Mouse (Mus musculus): ENCODE results near the gene Ncor2.
"Not testable (repeated sequence)": the region's sequence is repeated elsewhere in the genome, so short reads cannot be mapped to it uniquely, and the experiment has no call there.

The Ncor2 gene

GRCm38 (mm10) chr5:125179007-125179734 is at the start of gene Ncor2:
Gene Ncor2 (minus strand): TSS chr5:125179219.
- DNase-seq (ENCODE audit: low spot score in 2 of 2): peak; percentile 80 to 82

DNA sequence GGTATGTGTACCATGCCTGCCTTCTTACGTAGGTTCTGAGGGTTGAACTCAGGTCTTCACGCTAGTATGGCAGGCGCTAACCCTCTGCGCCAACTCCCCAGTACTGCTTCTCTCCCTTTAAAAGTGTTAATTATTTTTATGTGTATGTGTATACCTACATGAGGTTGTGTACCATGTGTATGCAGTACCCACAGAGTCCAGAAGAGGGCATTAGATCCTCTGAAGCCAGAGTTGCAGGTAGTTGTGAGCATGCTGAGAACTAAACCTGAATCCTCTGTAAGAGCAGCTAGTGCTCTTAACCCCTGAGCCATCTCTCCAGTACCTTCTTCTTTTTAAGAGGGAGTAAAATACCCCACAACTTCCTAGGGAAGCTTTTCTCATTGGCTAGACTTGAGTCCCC is 48.7 kb upstream of the Ncor2 start:
- no peak for DNase-seq (ENCODE audit: low spot score in 2 of 2)

DNA sequence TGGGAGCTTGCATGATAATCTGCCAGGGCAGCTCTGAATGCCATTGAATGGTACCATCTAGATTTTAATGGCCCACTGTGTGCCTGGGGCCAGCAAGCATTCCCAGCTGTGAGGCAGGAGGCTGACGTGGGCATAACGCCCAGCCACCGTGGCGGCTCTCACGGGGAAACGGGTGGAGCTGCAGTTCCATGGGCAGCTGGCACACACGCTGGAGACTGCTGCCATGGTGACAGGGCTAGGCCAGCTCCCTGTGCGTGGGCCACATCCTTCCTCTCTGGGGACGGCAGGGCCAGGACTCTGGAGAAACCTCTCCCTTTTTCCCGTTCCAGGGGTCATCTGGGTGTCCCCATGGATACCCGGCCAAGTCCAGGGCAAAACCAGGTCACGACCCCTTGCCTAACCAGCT is 47.2 kb upstream of the Ncor2 start:
- DNase-seq (ENCODE audit: low spot score in 2 of 2): peak in 1 of 2 experiments; percentile 56

DNA sequence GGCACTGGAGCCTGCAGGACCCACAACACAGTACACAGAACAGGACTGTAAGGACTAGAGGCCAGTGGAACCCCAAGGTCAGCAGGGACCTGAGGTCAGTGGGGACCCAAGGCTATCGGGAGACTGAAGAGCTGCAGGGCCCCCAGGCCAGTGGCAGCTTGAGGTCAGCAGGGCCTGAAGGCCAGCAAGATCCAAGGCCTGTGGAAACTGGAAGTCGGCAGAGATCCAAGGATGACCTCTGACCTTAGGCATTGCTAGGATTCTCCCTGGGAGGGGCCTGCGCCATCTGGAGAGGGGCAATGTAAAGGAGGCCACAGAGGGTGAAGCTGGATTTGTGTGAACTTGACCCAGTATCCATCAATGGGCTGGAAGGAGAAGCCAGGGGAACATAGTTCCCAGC is 45.9 kb upstream of the Ncor2 start:
- DNase-seq (ENCODE audit: low spot score in 2 of 2): no peak

GRCm38 (mm10) chr5:125223961-125224360 is 44.9 kb upstream of the Ncor2 start:
- DNase-seq (ENCODE audit: low spot score in 2 of 2): no peak

GRCm38 (mm10) chr5:125222706-125223105 is 43.7 kb upstream of the Ncor2 start:
- DNase-seq (ENCODE audit: low spot score in 2 of 2): no peak

- peak; percentile 52 to 65 for DNase-seq (ENCODE audit: low spot score in 2 of 2)
These were observed 42.8 kb upstream of the Ncor2 start for GRCm38 (mm10) chr5:125221868-125222267.

DNA sequence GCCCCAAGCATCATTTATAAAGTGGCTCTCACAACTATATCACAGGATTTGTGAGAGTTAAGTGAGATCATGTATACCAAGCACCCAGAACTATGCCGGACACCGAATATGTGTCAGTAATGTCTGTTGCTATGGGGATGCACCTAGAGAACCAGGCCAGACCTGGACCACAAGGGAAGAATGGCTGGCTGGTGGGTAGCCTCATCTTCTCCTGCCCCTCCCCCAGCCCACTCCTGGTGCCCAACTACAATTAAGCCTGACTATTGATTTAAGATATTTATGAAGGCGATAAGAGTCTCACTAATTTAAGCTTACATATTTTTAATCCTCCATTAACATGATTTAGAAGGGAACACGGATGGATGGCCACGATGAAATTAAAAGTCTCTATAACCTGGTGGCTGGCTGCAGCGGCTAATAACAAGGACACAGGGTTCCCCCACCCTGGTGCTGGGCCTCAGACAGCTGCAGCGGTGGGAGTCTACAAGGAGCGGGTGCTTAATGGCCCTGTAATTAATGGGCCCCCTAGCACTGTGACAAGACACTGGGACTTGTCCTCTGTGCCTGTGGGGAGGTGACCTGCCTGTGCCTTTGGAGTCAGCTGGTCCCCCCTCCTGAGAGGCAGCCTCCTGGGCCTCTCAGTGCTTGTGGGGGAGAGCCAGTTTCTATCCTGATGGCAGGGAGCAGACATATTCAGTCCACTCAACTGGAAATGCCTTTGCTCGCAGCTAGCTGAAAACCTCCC is 38.6 kb upstream of the Ncor2 start:
- DNase-seq (ENCODE audit: low spot score in 2 of 2): no peak

- DNase-seq (ENCODE audit: low spot score in 2 of 2): peak; percentile 57 to 58
These were observed 37.0 kb upstream of the Ncor2 start for GRCm38 (mm10) chr5:125215930-125216459.

DNA sequence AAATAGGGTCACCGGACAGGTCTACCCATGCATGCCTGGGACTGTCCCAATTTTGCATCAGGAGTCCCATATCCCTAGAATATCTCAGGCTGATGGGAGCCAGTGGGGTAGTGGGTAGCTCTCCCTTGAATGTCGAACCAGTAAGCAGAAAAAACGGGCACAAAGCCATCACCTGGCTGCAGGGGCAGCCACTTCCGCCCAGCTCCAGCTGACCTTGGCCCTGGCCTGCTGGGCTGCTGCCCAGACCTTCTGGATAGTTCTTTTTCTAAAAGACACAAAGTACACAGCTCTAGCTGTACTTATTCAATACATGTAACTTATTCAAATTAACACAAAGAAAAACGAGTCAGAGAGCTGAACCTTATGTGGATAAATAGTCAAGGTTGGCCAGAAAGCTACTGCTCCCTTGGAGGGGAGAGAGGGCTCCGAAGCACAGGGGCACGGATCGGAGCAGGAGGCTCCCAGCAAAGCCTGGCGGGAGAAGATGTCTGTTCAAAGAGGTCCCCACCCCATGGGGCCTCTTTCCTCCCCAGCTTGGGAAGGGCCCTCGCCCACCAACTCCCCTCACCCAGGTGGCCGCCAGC is 36.4 kb upstream of the Ncor2 start:
- DNase-seq (ENCODE audit: low spot score in 2 of 2): peak; percentile 44 to 66

DNA sequence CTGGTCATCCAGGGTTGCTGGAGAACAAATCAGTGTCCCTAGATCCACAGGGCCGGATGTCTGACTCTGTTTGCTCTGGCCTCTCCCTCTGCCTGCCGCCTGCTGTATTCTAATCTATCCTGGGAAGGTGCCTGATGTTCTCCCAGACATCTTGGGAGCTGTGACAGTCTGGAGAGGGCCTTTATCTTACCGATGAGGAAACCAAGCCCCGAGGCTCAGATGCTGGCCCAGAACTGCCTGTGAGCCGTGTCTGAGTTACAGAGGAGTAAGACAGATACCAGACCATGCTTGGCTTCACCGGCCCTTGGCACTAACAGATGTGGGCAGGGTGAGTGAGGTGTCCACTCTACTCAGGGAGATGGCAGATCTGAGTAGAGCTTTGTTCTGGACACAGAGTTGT is 35.0 kb upstream of the Ncor2 start:
- DNase-seq (ENCODE audit: low spot score in 2 of 2): peak in 1 of 2 experiments; percentile 22

DNA sequence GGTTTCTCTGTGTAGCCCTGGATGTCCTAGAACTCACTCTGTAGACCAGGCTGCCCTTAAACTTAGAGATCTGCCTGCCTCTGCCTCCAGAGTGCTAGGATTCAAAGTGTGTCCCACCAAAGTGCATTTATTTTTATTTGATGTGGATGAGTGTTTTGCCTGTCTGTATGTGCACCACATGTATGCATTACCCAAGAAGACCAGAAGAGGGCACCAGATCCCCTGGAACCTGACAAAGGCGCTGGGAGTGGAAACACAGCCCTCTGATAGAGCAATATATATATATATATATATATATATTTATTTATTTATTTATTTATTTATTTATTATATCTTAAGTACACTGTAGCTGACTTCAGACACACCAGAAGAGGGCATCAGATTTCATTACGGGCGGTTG is 25.9 kb upstream of the Ncor2 start:
- DNase-seq (ENCODE audit: low spot score in 2 of 2): not testable (repeated sequence)

DNA sequence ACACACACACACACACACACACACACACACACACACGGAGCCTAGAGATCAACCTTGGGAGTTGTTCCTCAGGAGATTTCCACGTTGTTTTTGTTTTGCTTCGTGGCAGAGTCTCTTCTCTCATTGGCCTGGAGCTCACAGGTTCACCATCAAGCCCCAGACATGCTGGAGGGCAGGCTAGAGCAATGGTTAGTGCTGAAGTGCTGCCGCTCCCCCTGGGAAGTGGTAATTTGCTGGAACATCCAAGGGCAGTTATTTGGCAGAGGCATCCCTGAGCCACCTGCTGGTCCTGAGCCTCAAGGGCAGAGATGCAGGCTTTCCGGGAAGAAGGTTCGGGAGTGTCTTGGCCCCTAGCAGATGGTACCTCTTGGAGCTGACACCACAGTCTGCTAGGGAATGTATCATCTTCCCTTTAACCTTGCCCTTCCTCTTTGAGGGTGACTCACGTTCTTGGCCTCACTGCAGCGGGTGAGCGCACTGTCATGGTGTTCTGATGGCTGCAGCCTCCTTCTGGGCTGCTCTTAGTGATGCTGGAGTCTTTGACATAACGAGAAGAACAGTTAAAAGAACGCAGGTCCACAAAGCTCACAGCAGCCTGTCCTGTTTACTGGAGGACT is 25.3 kb upstream of the Ncor2 start:
- DNase-seq (ENCODE audit: low spot score in 2 of 2): no peak

GRCm38 (mm10) chr5:125203759-125204158 is 24.7 kb upstream of the Ncor2 start:
- DNase-seq (ENCODE audit: low spot score in 2 of 2): peak; percentile 63 to 70

DNA sequence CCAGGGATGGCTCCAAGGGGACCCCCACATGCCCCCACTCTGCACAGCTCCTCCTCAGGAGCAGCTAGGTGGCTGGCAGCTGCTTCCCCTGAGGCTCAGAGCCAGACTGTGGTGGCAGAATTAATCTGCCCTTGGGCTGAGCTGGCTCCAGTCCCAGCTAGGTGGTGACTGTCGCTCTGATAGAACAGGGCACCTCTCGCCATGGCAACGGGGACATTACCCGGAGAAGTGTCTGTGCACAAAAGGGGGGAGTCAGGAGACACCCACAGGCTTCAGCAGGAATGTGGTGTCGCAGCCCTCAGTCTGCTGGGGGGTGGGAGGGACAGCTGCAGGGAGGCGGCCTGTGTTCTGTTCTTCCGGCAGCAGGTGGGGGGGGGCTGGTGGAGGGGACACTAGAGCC is 24.1 kb upstream of the Ncor2 start:
- peak; percentile 68 to 80 for DNase-seq (ENCODE audit: low spot score in 2 of 2)

DNA sequence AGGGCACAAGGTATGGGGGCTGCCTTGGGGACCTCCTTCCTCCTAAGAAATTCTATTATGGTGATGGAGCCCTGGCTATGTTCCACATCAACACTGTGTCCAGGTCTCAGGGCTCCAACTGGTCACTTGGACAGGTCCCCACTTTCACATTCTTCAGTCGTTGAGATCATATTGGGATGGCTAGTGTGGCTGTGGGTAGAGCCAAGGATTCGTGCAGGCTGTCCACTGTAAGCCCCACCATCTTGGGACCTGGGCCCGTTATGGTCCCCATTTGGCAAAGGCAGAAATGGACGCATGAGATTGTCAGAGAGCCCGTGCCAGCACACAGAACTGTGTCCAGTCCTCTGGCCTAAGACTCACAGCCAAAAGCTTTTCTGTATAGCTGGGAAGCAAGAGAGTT is 23.1 kb upstream of the Ncor2 start:
- DNase-seq (ENCODE audit: low spot score in 2 of 2): peak in 1 of 2 experiments; percentile 41

DNA sequence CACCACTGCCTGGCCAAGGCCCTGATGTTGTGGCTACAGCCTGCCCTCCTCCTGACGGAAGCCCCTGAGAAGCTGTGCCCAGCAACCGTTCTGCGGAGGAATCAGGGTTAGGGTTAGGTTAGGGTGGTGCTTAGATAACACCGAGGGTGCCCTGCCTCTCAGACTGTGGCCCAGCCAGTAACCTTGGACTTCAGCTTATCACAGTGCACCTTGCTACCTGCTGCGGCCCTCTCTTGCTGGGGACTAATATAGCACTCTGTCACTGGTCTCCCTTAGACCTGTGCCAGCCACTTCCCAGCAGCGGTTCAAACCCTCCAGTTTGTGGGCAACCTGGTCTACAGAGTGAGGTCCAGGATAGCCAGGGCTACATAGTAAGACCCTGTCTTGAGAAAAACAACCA is 20.1 kb upstream of the Ncor2 start:
- no peak for DNase-seq (ENCODE audit: low spot score in 2 of 2)

DNA sequence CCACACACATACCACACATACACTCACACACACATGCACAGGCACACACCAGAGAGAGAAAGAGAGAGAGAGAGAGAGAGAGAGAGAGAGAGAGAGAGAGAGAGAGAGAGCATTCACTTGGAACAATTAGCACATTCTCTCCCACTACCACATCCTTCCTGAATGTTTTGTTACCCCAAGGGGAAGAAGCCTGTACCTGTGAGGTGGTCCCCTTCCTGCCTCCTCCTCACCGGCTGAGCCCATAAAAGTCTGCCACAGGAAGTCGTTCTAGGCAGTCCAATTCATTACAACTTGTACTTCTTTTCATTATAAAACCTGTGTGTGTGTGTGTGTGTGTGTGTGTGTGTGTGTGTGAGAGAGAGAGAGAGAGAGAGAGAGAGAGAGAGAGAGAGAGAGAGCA is 18.3 kb upstream of the Ncor2 start:
- DNase-seq (ENCODE audit: low spot score in 2 of 2): not testable (repeated sequence)

DNA sequence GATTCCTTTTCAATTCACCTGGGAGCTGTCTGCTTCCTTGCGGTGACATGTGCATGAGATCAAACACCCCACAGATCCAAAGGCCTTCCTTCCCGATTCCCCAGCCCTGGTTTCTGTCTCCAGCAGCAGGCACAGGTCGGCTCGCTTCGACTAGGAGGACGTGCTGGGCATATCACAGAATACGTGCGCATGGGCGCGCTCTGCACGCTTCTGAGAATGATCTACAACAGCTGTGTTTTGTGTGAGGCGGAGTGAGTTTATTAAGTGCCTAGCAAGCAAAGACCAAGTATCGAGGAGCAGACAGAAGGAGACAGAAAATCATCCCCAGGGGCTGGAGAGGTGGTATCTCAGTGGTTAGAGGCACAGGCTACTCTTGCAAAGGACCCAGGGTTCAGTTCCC is 17.0 kb upstream of the Ncor2 start:
- no peak for DNase-seq (ENCODE audit: low spot score in 2 of 2)

DNA sequence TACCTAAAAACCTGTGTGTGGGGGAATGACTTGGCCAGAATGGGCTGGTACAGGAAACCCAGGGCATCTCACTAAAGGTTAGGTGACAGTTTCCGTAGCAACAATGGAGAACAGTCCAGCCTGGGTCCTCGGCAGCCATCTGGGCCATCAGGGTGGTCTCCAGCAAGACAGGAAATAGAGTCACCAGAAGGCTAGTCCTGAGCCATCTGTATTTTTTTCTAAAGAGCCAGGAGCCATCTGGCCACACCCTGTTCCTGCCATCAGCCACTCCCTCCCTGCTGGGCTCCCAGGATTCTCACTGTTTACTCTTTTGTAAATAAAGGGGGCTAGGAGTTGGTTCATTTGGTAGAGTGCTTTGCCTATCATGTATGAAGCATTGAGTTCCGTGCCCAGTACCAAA is 16.1 kb upstream of the Ncor2 start:
- no peak for DNase-seq (ENCODE audit: low spot score in 2 of 2)

GRCm38 (mm10) chr5:125193478-125194439 is 14.7 kb upstream of the Ncor2 start:
- DNase-seq (ENCODE audit: low spot score in 2 of 2): peak in 1 of 2 experiments; percentile 43

Measured in heart, adult 9 months (tissue).